25 mouse cellular contexts compared by ENCODE assay signal in genomic region chr17:90247071-90247849, GRCm38 (mm10).
A peak's percentile ranks its signal among the peaks of the same experiment; 100 is the strongest.
DNase-seq lines count a peak whose midpoint lies in the region; ATAC-seq and TF ChIP-seq lines count a peak whose summit lies in the region.
"Had no signal": no experiment of that assay in that cellular context is flagged by ENCODE, and none has a peak within 500 bp of the region (broad histone marks: within the 10 kb centered on the region; RNA-seq: fewer than 3 reads in every experiment).

No protein-coding gene starts in this region.

- 30% methylated on average over 7 of the region's 7 CpGs for WGBS in forebrain, embryonic 15.5 days
- WGBS in neural tube, embryonic 15.5 days = 63% methylated on average over 7 of the region's 7 CpGs

- TF ChIP-seq CTCF in layer of hippocampus, adult 2 months (conservative IDR thresholded peaks at IDR 0.05) = no peak

- H3K9ac ChIP-seq in forebrain, embryonic 15.5 days (replicated peaks) = no peak overlapping the region
- H3K9ac ChIP-seq in neural tube, embryonic 15.5 days (replicated peaks) = no peak overlapping the region
- H3K9ac ChIP-seq: embryonic facial prominence, embryonic 15.5 days; hindbrain, embryonic 15.5 days; limb, embryonic 12.5 days; liver, embryonic 15.5 days; lung, embryonic 14.5 days had no signal

- peak; percentile 59; the same call in 1 of the 2 replicates for ATAC-seq in forebrain, embryonic 15.5 days (replicated peaks)
- no peak for ATAC-seq in neural tube, embryonic 15.5 days (ENCODE audit: low FRiP score)
- ATAC-seq: CD4-positive, CD25-positive, alpha-beta regulatory T cell, adult 4 months had no signal

- no peaks in the 10 kb centered on the region for H3K9me3 ChIP-seq in forebrain, embryonic 15.5 days
- no peaks in the 10 kb centered on the region for H3K9me3 ChIP-seq in neural tube, embryonic 15.5 days (replicated peaks)
- H3K9me3 ChIP-seq: embryonic facial prominence, embryonic 10.5 days; embryonic facial prominence, embryonic 15.5 days; hindbrain, embryonic 15.5 days; limb, embryonic 12.5 days; liver, embryonic 15.5 days had no signal

- H3K36me3 ChIP-seq in forebrain, embryonic 15.5 days = no peaks in the 10 kb centered on the region
- no peaks in the 10 kb centered on the region for H3K36me3 ChIP-seq in neural tube, embryonic 15.5 days
- H3K36me3 ChIP-seq: embryonic facial prominence, embryonic 10.5 days; embryonic facial prominence, embryonic 15.5 days; hindbrain, embryonic 15.5 days; limb, embryonic 12.5 days; liver, embryonic 15.5 days had no signal

- H3K27me3 ChIP-seq in forebrain, embryonic 15.5 days = no peaks in the 10 kb centered on the region
- no peaks in the 10 kb centered on the region for H3K27me3 ChIP-seq in neural tube, embryonic 15.5 days (replicated peaks)
- H3K27me3 ChIP-seq: embryonic facial prominence, embryonic 15.5 days; hindbrain, embryonic 15.5 days; limb, embryonic 12.5 days; liver, embryonic 15.5 days had no signal

- no peak overlapping the region for H3K4me3 ChIP-seq in layer of hippocampus, adult 2 months
- H3K4me3 ChIP-seq in forebrain, embryonic 15.5 days = no peak overlapping the region
- no peak overlapping the region for H3K4me3 ChIP-seq in neural tube, embryonic 15.5 days (replicated peaks)
- H3K4me3 ChIP-seq: embryonic facial prominence, embryonic 10.5 days; embryonic facial prominence, embryonic 15.5 days; hindbrain, embryonic 15.5 days; limb, embryonic 12.5 days; liver, embryonic 15.5 days had no signal

- H3K4me1 ChIP-seq in forebrain, embryonic 15.5 days = peaks cover 22% of the 10 kb centered on the region
- peaks cover 22% of the 10 kb centered on the region for H3K4me1 ChIP-seq in neural tube, embryonic 15.5 days
- H3K4me1 ChIP-seq: embryonic facial prominence, embryonic 10.5 days; embryonic facial prominence, embryonic 15.5 days; limb, embryonic 12.5 days; liver, embryonic 15.5 days had no signal

- H3K4me2 ChIP-seq in forebrain, embryonic 15.5 days (replicated peaks) = no peak overlapping the region
- H3K4me2 ChIP-seq in neural tube, embryonic 15.5 days = no peak overlapping the region
- H3K4me2 ChIP-seq: embryonic facial prominence, embryonic 15.5 days; heart, embryonic 11.5 days; hindbrain, embryonic 15.5 days; limb, embryonic 12.5 days; liver, embryonic 15.5 days; lung, embryonic 14.5 days had no signal

- H3K27ac ChIP-seq in layer of hippocampus, adult 2 months = peak overlapping the region; percentile 19; the same call in 1 of the 2 replicates
- H3K27ac ChIP-seq in forebrain, embryonic 15.5 days (replicated peaks) = peak overlapping the region; percentile 49
- 0 out of 2 replicates have a peak overlapping the region, but pooled peaks have one; percentile 23 for H3K27ac ChIP-seq in neural tube, embryonic 15.5 days (replicated peaks)
- H3K27ac ChIP-seq: embryonic facial prominence, embryonic 10.5 days; embryonic facial prominence, embryonic 15.5 days; hindbrain, embryonic 15.5 days; limb, embryonic 12.5 days; liver, embryonic 15.5 days had no signal

- no peak for DNase-seq in layer of hippocampus, adult 2 months (ENCODE audit: low spot score in 2 of 2)
- no peak for DNase-seq in layer of hippocampus, adult 11-12 months (ENCODE audit: low spot score)
- peak; percentile 23 for DNase-seq in retina, embryonic 14.5 days (ENCODE audit: low spot score)
- no peak for DNase-seq in retina, postnatal 1 day
- no peak for DNase-seq in right cerebral cortex, postnatal 14 days
- no peak for DNase-seq in layer of hippocampus, adult 8-10 months (ENCODE audit: low spot score in 2 of 2)
- DNase-seq: adrenal gland, postnatal 36 days; cerebellum, adult 2 months; cerebellum, postnatal 14 days; gastrocnemius, postnatal 25 days; heart, adult 11 months; heart, postnatal 36 days; kidney, adult 18-20 months; kidney, postnatal 4 days; lung, embryonic 14.5 days; thymus, postnatal 4 days had no signal
